Mouse (Mus musculus) testis, postnatal 14 days (tissue): ENCODE results near the gene Olfr711.
"Not testable (repeated sequence)": the region's sequence is repeated elsewhere in the genome, so short reads cannot be mapped to it uniquely, and the experiment has no call there.

Experiments used
- DNase-seq: peaks from one replicate; pipeline ENCODE4 v3.0.0; 2021; ENCODE audit warnings: low spot score

The Olfr711 gene

DNA sequence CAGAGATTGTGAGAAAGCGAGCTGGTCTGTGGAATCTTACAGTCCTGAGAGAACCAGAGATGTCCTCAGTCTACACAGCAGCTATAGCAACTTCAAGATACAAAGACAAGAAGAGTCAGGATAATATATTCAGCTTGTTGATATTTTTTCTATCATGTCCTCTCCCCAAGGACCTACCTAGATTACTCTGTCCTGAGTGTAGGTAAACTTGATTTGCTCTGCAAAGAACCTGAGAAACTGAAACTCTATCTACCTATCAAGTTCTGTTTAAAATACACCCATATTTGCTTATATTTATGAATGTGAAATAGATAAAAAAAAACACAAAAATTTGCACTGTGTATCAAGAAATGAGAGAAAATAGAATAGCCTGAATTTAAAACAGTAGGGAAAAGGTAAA lies at the start of gene Olfr711:
Gene Olfr711, minus strand, starts transcription at position 101 of the 400 bp plus-strand sequence.
- no peak for DNase-seq

GRCm38 (mm10) chr7:107005972-107006371 lies 30.7 kb upstream of the Olfr711 start, which contains the start of gene Olfr2:
Olfr2 (minus strand) TSS chr7:107006072.
- no peak for DNase-seq

GRCm38 (mm10) chr7:107004169-107004568 lies 28.9 kb upstream of the Olfr711 start:
- DNase-seq, result no peak

- DNase-seq, result no peak
These were observed 25.5 kb upstream of the Olfr711 start for GRCm38 (mm10) chr7:107000798-107001197.

- no peak for DNase-seq
These were observed 10.0 kb upstream of the Olfr711 start for GRCm38 (mm10) chr7:106985236-106985635.

GRCm38 (mm10) chr7:106967503-106967902 lies 7.8 kb downstream of the Olfr711 start:
- not testable (repeated sequence) for DNase-seq

GRCm38 (mm10) chr7:106963837-106964236 lies 11.4 kb downstream of the Olfr711 start, which contains the start of gene Olfr6:
Olfr6 (minus strand) TSS chr7:106963937.
- no peak for DNase-seq

DNA sequence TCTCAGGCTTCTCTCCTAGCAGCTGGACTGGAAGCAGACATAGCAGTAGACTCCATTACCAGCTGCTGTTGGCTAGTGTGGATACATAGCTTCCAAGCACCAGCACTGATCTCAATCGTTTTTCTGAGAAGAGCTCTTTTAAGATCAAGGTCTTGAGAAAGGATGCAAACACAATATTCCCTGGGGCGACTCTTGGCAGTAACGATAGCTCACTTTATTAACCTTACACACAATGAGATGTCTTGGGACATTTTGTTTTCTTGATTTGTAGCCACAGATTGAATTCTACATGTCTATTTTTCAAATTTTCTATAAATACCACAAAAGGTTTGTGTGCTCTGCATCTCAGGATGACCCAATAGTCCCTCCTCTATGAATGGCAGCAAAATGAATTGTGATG lies 27.0 kb downstream of the Olfr711 start, which contains the start of gene Olfr710:
Gene Olfr710, minus strand, starts transcription at position 101 of the 400 bp plus-strand sequence.
- no peak for DNase-seq

- no peak for DNase-seq
These were observed 43.1 kb downstream of the Olfr711 start, which contains the start of gene Olfr709-ps1 for GRCm38 (mm10) chr7:106932119-106932518. Olfr709-ps1 (minus strand) TSS chr7:106932219.

- peak; percentile 6 for DNase-seq
These were observed 54.3 kb downstream of the Olfr711 start for GRCm38 (mm10) chr7:106920961-106921360.
